Mouse (Mus musculus) hindbrain, postnatal 0 days (tissue): ENCODE measurements at regions not wholly inside any gene's neighbourhood (a gene's known extent, or its start where the extent isn't known, plus 50 kb on each side); places are given as distances from the start of the nearest gene placed in this dataset.
"Not testable (repeated sequence)": the region's sequence is repeated elsewhere in the genome, so short reads cannot be mapped to it uniquely, and the experiment has no call there.

Source experiments
- ATAC-seq: fragments of 200-750 bp; cut with Nextera tagmentation; 2 replicates; pipeline ENCODE4 v1.8.0; 2017; ENCODE audit warnings: mild to moderate bottlenecking, moderate TSS enrichment, moderate library complexity
- DNase-seq: peaks from one replicate; pipeline ENCODE4 v3.0.0-alpha.2; 2015; ENCODE audit warnings: low spot score
- H3K27ac ChIP-seq: fragments of 300-500 bp; sonication (generic); 2 replicates; pipeline ENCODE4 v1.5.1; 2014; ENCODE audit warnings: mild to moderate bottlenecking
- H3K27me3 ChIP-seq: fragments of 300-500 bp; sonication (generic); 2 replicates; pipeline ENCODE4 v1.6.1; 2014; ENCODE audit warnings: low read length, mixed read lengths; ENCODE audit not compliant: insufficient read depth
- H3K36me3 ChIP-seq: fragments of 300-500 bp; sonication (generic); 2 replicates; pipeline ENCODE4 v1.6.1; 2014; ENCODE audit warnings: low read length, mixed read lengths; ENCODE audit not compliant: insufficient read depth
- H3K4me1 ChIP-seq: fragments of 300-500 bp; sonication (generic); 2 replicates; pipeline ENCODE4 v1.6.1; 2014; ENCODE audit warnings: antibody characterized with exemption, low read length, mixed read lengths; ENCODE audit not compliant: insufficient read depth
- H3K4me2 ChIP-seq: fragments of 300-500 bp; sonication (generic); 2 replicates; pipeline ENCODE4 v1.6.1; 2014; ENCODE audit warnings: low read depth, mild to moderate bottlenecking, low read length, moderate library complexity, mixed read lengths
- H3K4me3 ChIP-seq: fragments of 300-500 bp; sonication (generic); 2 replicates; pipeline ENCODE4 v1.5.1; 2014; ENCODE audit warnings: low read length
- H3K9ac ChIP-seq: fragments of 300-500 bp; sonication (generic); replicated peaks from 2 replicates; pipeline ENCODE4 v1.6.1; 2014; ENCODE audit warnings: mild to moderate bottlenecking, low read length, moderate library complexity, mixed read lengths
- H3K9me3 ChIP-seq: fragments of 300-500 bp; sonication (generic); 2 replicates; pipeline ENCODE4 v1.6.1; 2016; ENCODE audit warnings: low read length, mixed read lengths
- CTCF ChIP-seq: IDR thresholded peaks from 2 replicates; pipeline ENCODE4 v1.5.1; 2016; ENCODE audit warnings: antibody characterized with exemption, control low read depth, low read depth
- WGBS: fragments of 180-500 bp; shearing (Covaris S2); extraction: QIAGEN DNeasy Blood & Tissue Kit; methylation state at CpG from one replicate; pipeline ENCODE4 v1.1.7; 2014; 5-methylcytosine and 5-hydroxymethylcytosine counted together

DNA sequence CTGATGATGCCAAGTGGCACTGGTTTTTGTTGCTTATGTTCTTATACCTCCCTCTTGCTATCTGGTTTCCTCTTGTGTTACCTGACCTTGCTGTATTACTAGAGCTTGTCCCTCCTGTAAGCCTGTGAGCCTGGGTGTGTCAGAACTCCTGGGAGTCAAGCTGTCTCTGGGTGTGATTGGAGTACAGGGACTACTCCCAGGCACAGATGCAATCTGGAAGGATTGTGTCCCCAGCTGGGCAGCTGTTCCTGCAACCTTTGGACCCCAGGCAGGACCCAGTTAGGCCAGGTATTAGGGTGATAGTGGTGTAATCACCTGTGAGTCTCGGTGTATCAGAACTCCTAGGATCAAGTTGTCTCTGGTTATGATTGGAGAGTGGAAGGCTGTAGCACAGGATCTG, 97.4 kb upstream of the Dock11 start:
- H3K4me2 ChIP-seq: no peak overlapping the region
- no peak overlapping the region for H3K9ac ChIP-seq
- no peak overlapping the region for H3K4me3 ChIP-seq
- ATAC-seq (no peak), DNase-seq (no peak)
- WGBS: 66% methylated on average over 1 of the region's 1 CpGs
- H3K27me3 ChIP-seq: no peaks in the 10 kb centered on the region
- H3K9me3 ChIP-seq: no peaks in the 10 kb centered on the region
- H3K27ac ChIP-seq: no peak overlapping the region
- no peaks in the 10 kb centered on the region for H3K36me3 ChIP-seq
- no peak for TF ChIP-seq CTCF
- no peaks in the 10 kb centered on the region for H3K4me1 ChIP-seq

DNA sequence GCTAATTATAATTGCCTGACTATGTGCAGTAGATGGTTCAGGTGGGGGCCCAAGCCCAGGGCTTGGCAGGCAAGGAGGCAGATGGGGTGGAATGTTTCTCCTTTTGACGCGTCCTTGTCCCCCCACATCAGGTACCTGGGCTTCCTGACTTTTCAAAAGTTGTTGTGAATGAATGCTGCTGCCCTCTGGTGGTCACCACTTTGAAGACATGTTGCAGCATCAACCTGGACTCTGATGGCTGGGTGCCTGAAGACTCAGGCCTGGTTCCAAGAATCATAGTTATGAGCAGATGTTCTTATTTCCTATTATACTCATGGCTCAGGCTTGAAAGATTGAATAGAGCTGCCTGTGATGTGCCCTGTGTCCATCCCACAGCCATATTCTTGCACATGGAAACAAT, 75.4 kb upstream of the Dock11 start:
- WGBS: 63% methylated on average over 2 of the region's 2 CpGs

DNA sequence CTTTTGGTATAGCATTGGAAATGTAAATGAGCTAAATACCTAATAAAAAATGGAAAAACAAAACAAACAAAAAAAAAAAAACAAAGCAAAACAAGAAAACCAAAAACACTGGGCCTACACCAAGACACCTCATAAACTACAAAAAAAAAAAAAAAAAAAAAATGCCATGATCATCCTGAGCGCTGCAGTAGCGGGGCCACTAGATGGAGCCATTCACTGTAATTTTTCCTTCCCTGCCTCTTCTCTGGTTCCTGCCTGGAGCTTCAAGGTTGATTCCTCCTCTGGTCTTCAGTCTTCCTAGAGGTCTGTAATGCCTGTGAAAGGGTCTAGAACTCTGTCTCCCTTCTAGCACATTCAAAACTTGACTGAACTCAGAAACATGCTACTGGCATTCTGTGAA, 54.2 kb upstream of the Dock11 start:
- ATAC-seq: peak; percentile 68; the same call in 1 of the 2 replicates
- DNase-seq: peak; percentile 15
- not testable (repeated sequence) for H3K36me3 ChIP-seq, H3K4me1 ChIP-seq, H3K4me3 ChIP-seq, H3K9ac ChIP-seq, H3K27ac ChIP-seq, H3K4me2 ChIP-seq, H3K27me3 ChIP-seq, H3K9me3 ChIP-seq
- 22% methylated on average over 2 of the region's 2 CpGs for WGBS
- TF ChIP-seq CTCF: peak; percentile 55

More for the DNA sequence above, 75.4 kb upstream of the Dock11 start:
- Histone ChIP-seq H3K9ac (no peak overlapping the region), H3K9me3 (no peaks in the 10 kb centered on the region), H3K4me2 (no peak overlapping the region), H3K27me3 (no peaks in the 10 kb centered on the region), H3K4me1 (no peaks in the 10 kb centered on the region), H3K27ac (no peak overlapping the region), H3K4me3 (no peak overlapping the region), H3K36me3 (no peaks in the 10 kb centered on the region)
- peak; percentile 46; the same call in 1 of the 2 replicates for TF ChIP-seq CTCF
- DNase-seq (peak; percentile 30), ATAC-seq (no peak)

DNA sequence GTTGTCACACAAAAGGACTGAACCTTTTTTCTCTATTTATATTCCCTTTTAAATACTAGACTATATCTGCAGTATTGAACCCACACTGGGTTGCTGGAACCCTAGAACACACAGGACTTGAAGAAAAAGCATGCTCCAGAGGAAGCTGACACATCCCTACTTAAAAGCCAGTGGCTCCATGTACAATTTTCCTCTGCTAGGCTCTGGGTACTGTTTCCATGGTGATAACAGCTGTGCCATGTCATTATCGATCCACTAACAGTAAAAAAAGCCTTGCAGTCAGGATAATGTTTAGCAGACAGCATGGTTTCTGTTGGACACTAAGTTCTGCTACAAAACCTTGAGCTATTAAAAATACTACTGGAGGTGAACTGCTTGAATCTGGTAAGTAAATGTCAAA, 50.6 kb upstream of the Dock11 start:
- no peak for TF ChIP-seq CTCF
- no peak overlapping the region for H3K27ac ChIP-seq
- ATAC-seq: no peak
- H3K4me2 ChIP-seq: no peak overlapping the region
- H3K9me3 ChIP-seq: no peaks in the 10 kb centered on the region
- H3K36me3 ChIP-seq: no peaks in the 10 kb centered on the region
- peak; percentile 2 for DNase-seq
- H3K4me1 ChIP-seq: no peaks in the 10 kb centered on the region
- no peak overlapping the region for H3K4me3 ChIP-seq
- H3K9ac ChIP-seq: no peak overlapping the region
- 50% methylated on average over 1 of the region's 1 CpGs for whole genome bisulfite sequencing
- H3K27me3 ChIP-seq: no peaks in the 10 kb centered on the region
